Mouse (Mus musculus) forebrain, embryonic 16.5 days (tissue): ENCODE results near the gene Ccdc85b. TPM values are rescaled to one million over a fixed set of nuclear protein-coding genes. Genes with fewer than 3 reads are reported as not detected.

Experiments used
- ATAC-seq: fragments of 200-750 bp; cut with Nextera tagmentation; 2 replicates; pipeline ENCODE4 v1.8.0; 2017; ENCODE audit warnings: mild to moderate bottlenecking, moderate library complexity
- H3K27ac ChIP-seq: fragments of 300-500 bp; sonication (generic); 2 replicates; pipeline ENCODE4 v1.5.1; 2014; ENCODE audit warnings: low read length, control low read depth
- H3K27me3 ChIP-seq: fragments of 300-500 bp; sonication (generic); replicated peaks from 2 replicates; pipeline ENCODE4 v1.6.1; 2014; ENCODE audit warnings: low read length; ENCODE audit not compliant: control insufficient read depth, insufficient read depth
- H3K36me3 ChIP-seq: fragments of 300-500 bp; sonication (generic); 2 replicates; pipeline ENCODE4 v1.6.1; 2014; ENCODE audit not compliant: control insufficient read depth, insufficient read depth
- H3K4me1 ChIP-seq: fragments of 300-500 bp; sonication (generic); replicated peaks from 2 replicates; pipeline ENCODE4 v1.6.1; 2014; ENCODE audit warnings: low read length; ENCODE audit not compliant: control insufficient read depth, insufficient read depth
- H3K4me2 ChIP-seq: fragments of 300-500 bp; sonication (generic); 2 replicates; pipeline ENCODE4 v1.6.1; 2014; ENCODE audit warnings: mild to moderate bottlenecking, low read length, control low read depth
- H3K4me3 ChIP-seq: fragments of 300-500 bp; sonication (generic); replicated peaks from 2 replicates; pipeline ENCODE4 v1.5.1; 2014; ENCODE audit warnings: mild to moderate bottlenecking, low read length, control low read depth
- H3K9ac ChIP-seq: fragments of 300-500 bp; sonication (generic); replicated peaks from 2 replicates; pipeline ENCODE4 v1.6.1; 2014; ENCODE audit warnings: low read depth, low read length, control low read depth
- H3K9me3 ChIP-seq: fragments of 300-500 bp; sonication (generic); 2 replicates; pipeline ENCODE4 v1.6.1; 2016; ENCODE audit warnings: low read length; ENCODE audit not compliant: control insufficient read depth
- WGBS: fragments of 180-500 bp; shearing (Covaris S2); extraction: QIAGEN DNeasy Blood & Tissue Kit; methylation state at CpG from one replicate; pipeline ENCODE4 v1.1.7; 2014; 5-methylcytosine and 5-hydroxymethylcytosine counted together
- polyA plus RNA-seq: library from polyadenylated mRNA; unstranded; fragments of >200 nt; fragmentation: Nextera tagmentation; extraction: Ambion mirVana; gene quantifications from 2 replicates; pipeline ENCODE4 v1.2.1, GENCODE M21; 2015

The Ccdc85b gene
- polyA plus RNA-seq, 1 experiment from 2014 or later: 8.8 TPM

- peaks cover 2% of the 10 kb centered on the region for H3K36me3 ChIP-seq
- H3K4me2 ChIP-seq: peak overlapping the region; percentile 97
- ATAC-seq: no peak
- peak overlapping the region; percentile 87 for H3K9ac ChIP-seq
- H3K27me3 ChIP-seq: peaks cover 2% of the 10 kb centered on the region; the same call in 1 of the 2 replicates
- peak overlapping the region; percentile 95 for H3K4me3 ChIP-seq
- H3K27ac ChIP-seq: peak overlapping the region; percentile 61
- H3K4me1 ChIP-seq: peaks cover 57% of the 10 kb centered on the region
- WGBS: 18% methylated on average over 3 of the region's 3 CpGs
- H3K9me3 ChIP-seq: no peaks in the 10 kb centered on the region
Measured at GRCm38 (mm10) chr19:5459896-5460295, 2.2 kb upstream of the Ccdc85b start.

- no peak for ATAC-seq
- Histone ChIP-seq H3K4me1 (peaks cover 55% of the 10 kb centered on the region), H3K9ac (no peak overlapping the region), H3K36me3 (peaks cover 4% of the 10 kb centered on the region), H3K4me2 (no peak overlapping the region), H3K9me3 (no peaks in the 10 kb centered on the region), H3K27ac (no peak overlapping the region), H3K4me3 (no peak overlapping the region), H3K27me3 (peaks cover 2% of the 10 kb centered on the region; the same call in 1 of the 2 replicates)
- 69% methylated on average over 7 of the region's 7 CpGs for WGBS
Measured at GRCm38 (mm10) chr19:5459019-5459418, 1.3 kb upstream of the Ccdc85b start.

- Histone ChIP-seq H3K27me3 (peaks cover 2% of the 10 kb centered on the region; the same call in 1 of the 2 replicates), H3K27ac (peak overlapping the region; percentile 95), H3K4me2 (peak overlapping the region; percentile 76), H3K9ac (peak overlapping the region; percentile 87), H3K4me3 (peak overlapping the region; percentile 81), H3K36me3 (0 out of 2 replicates have a peak, but pooled peaks cover 2% of the 10 kb centered on the region), H3K9me3 (no peaks in the 10 kb centered on the region), H3K4me1 (peaks cover 49% of the 10 kb centered on the region)
- peak; percentile 95 for ATAC-seq
- under 1% methylated on average over 70 of the region's 70 CpGs for WGBS
Measured at GRCm38 (mm10) chr19:5456922-5457745, 560 bp downstream of the Ccdc85b start.

- peak overlapping the region; percentile 95 for H3K27ac ChIP-seq
- H3K4me1 ChIP-seq: peaks cover 43% of the 10 kb centered on the region
- WGBS: 1% methylated on average over 26 of the region's 26 CpGs
- peaks cover 2% of the 10 kb centered on the region; the same call in 1 of the 2 replicates for H3K27me3 ChIP-seq
- peak overlapping the region; percentile 76 for H3K4me2 ChIP-seq
- no peaks in the 10 kb centered on the region for H3K9me3 ChIP-seq
- peak overlapping the region; percentile 81 for H3K4me3 ChIP-seq
- peak overlapping the region; percentile 87 for H3K9ac ChIP-seq
- no peak; the same call in 1 of the 2 replicates for ATAC-seq
- 0 out of 2 replicates have a peak, but pooled peaks cover 2% of the 10 kb centered on the region for H3K36me3 ChIP-seq
Measured at GRCm38 (mm10) chr19:5456241-5456921, 1.3 kb downstream of the Ccdc85b start.

- 0 out of 2 replicates have a peak, but pooled peaks cover 2% of the 10 kb centered on the region for H3K36me3 ChIP-seq
- peaks cover 2% of the 10 kb centered on the region; the same call in 1 of the 2 replicates for H3K27me3 ChIP-seq
- ATAC-seq: no peak
- peak overlapping the region; percentile 23; the same call in 1 of the 2 replicates for H3K9ac ChIP-seq
- WGBS: 66% methylated on average over 8 of the region's 8 CpGs
- H3K4me1 ChIP-seq: peaks cover 38% of the 10 kb centered on the region
- H3K9me3 ChIP-seq: no peaks in the 10 kb centered on the region
- peak overlapping the region; percentile 81 for H3K4me3 ChIP-seq
- H3K27ac ChIP-seq: no peak overlapping the region
- peak overlapping the region; percentile 76 for H3K4me2 ChIP-seq
Measured at GRCm38 (mm10) chr19:5455568-5455967, 2.1 kb downstream of the Ccdc85b start.

- H3K36me3 ChIP-seq: 0 out of 2 replicates have a peak, but pooled peaks cover 2% of the 10 kb centered on the region
- H3K9ac ChIP-seq: peak overlapping the region; percentile 23; the same call in 1 of the 2 replicates
- no peak overlapping the region for H3K27ac ChIP-seq
- H3K27me3 ChIP-seq: peaks cover 5% of the 10 kb centered on the region
- 85% methylated on average over 12 of the region's 12 CpGs for WGBS
- no peak for ATAC-seq
- no peaks in the 10 kb centered on the region for H3K9me3 ChIP-seq
- H3K4me1 ChIP-seq: peaks cover 36% of the 10 kb centered on the region
- peak overlapping the region; percentile 76 for H3K4me2 ChIP-seq
- no peak overlapping the region for H3K4me3 ChIP-seq
Measured at GRCm38 (mm10) chr19:5455037-5455436, 2.7 kb downstream of the Ccdc85b start.

GRCm38 (mm10) chr19:5451766-5452165, 5.9 kb downstream of the Ccdc85b start:
- no peaks in the 10 kb centered on the region for H3K9me3 ChIP-seq
- peaks cover 37% of the 10 kb centered on the region for H3K4me1 ChIP-seq
- no peak overlapping the region for H3K4me2 ChIP-seq
- H3K27me3 ChIP-seq: peaks cover 33% of the 10 kb centered on the region
- H3K27ac ChIP-seq: no peak overlapping the region
- 0 out of 2 replicates have a peak, but pooled peaks cover 2% of the 10 kb centered on the region for H3K36me3 ChIP-seq
- 83% methylated on average over 6 of the region's 6 CpGs for WGBS
- H3K9ac ChIP-seq: no peak overlapping the region
- ATAC-seq: no peak
- no peak overlapping the region for H3K4me3 ChIP-seq

- WGBS: 88% methylated on average over 3 of the region's 3 CpGs
- Histone ChIP-seq H3K9me3 (no peaks in the 10 kb centered on the region), H3K27me3 (peaks cover 37% of the 10 kb centered on the region), H3K4me1 (peaks cover 17% of the 10 kb centered on the region), H3K36me3 (0 out of 2 replicates have a peak, but pooled peaks cover 2% of the 10 kb centered on the region), H3K4me3 (no peak overlapping the region), H3K4me2 (no peak overlapping the region), H3K27ac (no peak overlapping the region), H3K9ac (no peak overlapping the region)
- no peak for ATAC-seq
Measured at GRCm38 (mm10) chr19:5449673-5450072, 8.0 kb downstream of the Ccdc85b start.
